Mouse (Mus musculus): ENCODE results near the gene Rpl27. TPM values are rescaled to one million over a fixed set of nuclear protein-coding genes. Genes with fewer than 3 reads are reported as not detected.

Rpl27 gene
- polyA plus RNA-seq, 1 experiment from 2014 or later: 579 TPM

Small RNAs within 50 kb of the gene (microRNA-seq; reads per million reads assigned to microRNA genes)
- gene Mir6929 (ENCODE audit: borderline number of aligned reads): not detected

Other genes starting within 250 kb of the Rpl27 start
- 11.8 and 12.4 TPM in 2 replicates for gene Ezh1, start 215.8 kb upstream of the Rpl27 start, polyA plus RNA-seq (2014; fragmentation: Nextera tagmentation; extraction: Ambion mirVana)
- 62.4 and 64.2 TPM in 2 replicates for gene Ramp2, start 196.3 kb upstream of the Rpl27 start, polyA plus RNA-seq (2014; fragmentation: Nextera tagmentation; extraction: Ambion mirVana)
- gene Vps25, start 188.6 kb upstream of the Rpl27 start, polyA plus RNA-seq (2014; fragmentation: Nextera tagmentation; extraction: Ambion mirVana): 158 and 163 TPM in 2 replicates
- gene Wnk4, start 181.7 kb upstream of the Rpl27 start, polyA plus RNA-seq (2014; fragmentation: Nextera tagmentation; extraction: Ambion mirVana): 18.5 and 19.7 TPM in 2 replicates
- gene Cntd1, start 163.3 kb upstream of the Rpl27 start, polyA plus RNA-seq (2014; fragmentation: Nextera tagmentation; extraction: Ambion mirVana): 1.2 and 1.4 TPM in 2 replicates
- 190 and 197 TPM in 2 replicates for gene Coa3, start 163.2 kb upstream of the Rpl27 start, polyA plus RNA-seq (2014; fragmentation: Nextera tagmentation; extraction: Ambion mirVana)
- gene Becn1, start 140.0 kb upstream of the Rpl27 start, polyA plus RNA-seq (2014; fragmentation: Nextera tagmentation; extraction: Ambion mirVana): 134 and 148 TPM in 2 replicates
- gene Psme3, start 126.1 kb upstream of the Rpl27 start, polyA plus RNA-seq (2014; fragmentation: Nextera tagmentation; extraction: Ambion mirVana): 201 and 221 TPM in 2 replicates
- 2.9 and 3.2 TPM in 2 replicates for gene Aoc2, start 117.2 kb upstream of the Rpl27 start, polyA plus RNA-seq (2014; fragmentation: Nextera tagmentation; extraction: Ambion mirVana)
- 0.08 TPM in 1 of 2 replicates, not detected in the other for gene Aoc3, start 111.7 kb upstream of the Rpl27 start, polyA plus RNA-seq (2014; fragmentation: Nextera tagmentation; extraction: Ambion mirVana)
- not detected in 2 replicates for gene G6pc, start 74.7 kb upstream of the Rpl27 start, polyA plus RNA-seq (2014; fragmentation: Nextera tagmentation; extraction: Ambion mirVana)
- 92.3 and 94.0 TPM in 2 replicates for gene Aarsd1, start 24.7 kb upstream of the Rpl27 start, polyA plus RNA-seq (2014; fragmentation: Nextera tagmentation; extraction: Ambion mirVana)
- gene Gm27029, start 17.5 kb upstream of the Rpl27 start, polyA plus RNA-seq (2014; fragmentation: Nextera tagmentation; extraction: Ambion mirVana): 8.7 and 9.2 TPM in 2 replicates
- gene Rundc1, start 17.2 kb upstream of the Rpl27 start, polyA plus RNA-seq (2014; fragmentation: Nextera tagmentation; extraction: Ambion mirVana): 12.6 and 13.4 TPM in 2 replicates
- 3.2 and 5.0 TPM in 2 replicates for gene Ptges3l, start 17.0 kb upstream of the Rpl27 start, polyA plus RNA-seq (2014; fragmentation: Nextera tagmentation; extraction: Ambion mirVana)
- gene Ifi35, start 6.1 kb downstream of the Rpl27 start, polyA plus RNA-seq (2014; fragmentation: Nextera tagmentation; extraction: Ambion mirVana): 31.2 and 34.6 TPM in 2 replicates
- gene Rnd2, start 22.7 kb downstream of the Rpl27 start, polyA plus RNA-seq (2014; fragmentation: Nextera tagmentation; extraction: Ambion mirVana): 3.7 and 5.4 TPM in 2 replicates
- gene Vat1, start 23.9 kb downstream of the Rpl27 start, polyA plus RNA-seq (2014; fragmentation: Nextera tagmentation; extraction: Ambion mirVana): 16.8 and 19.5 TPM in 2 replicates
- gene Brca1, start 109.7 kb downstream of the Rpl27 start, polyA plus RNA-seq (2014; fragmentation: Nextera tagmentation; extraction: Ambion mirVana): 19.6 and 22.1 TPM in 2 replicates
- gene Nbr1, start 109.9 kb downstream of the Rpl27 start, polyA plus RNA-seq (2014; fragmentation: Nextera tagmentation; extraction: Ambion mirVana): 52.7 and 55.7 TPM in 2 replicates
- gene Tmem106a, start 139.9 kb downstream of the Rpl27 start, polyA plus RNA-seq (2014; fragmentation: Nextera tagmentation; extraction: Ambion mirVana): 6.2 and 6.8 TPM in 2 replicates
- not detected in 2 replicates for gene Gm11634, start 157.0 kb downstream of the Rpl27 start, polyA plus RNA-seq (2014; fragmentation: Nextera tagmentation; extraction: Ambion mirVana)
- gene Rdm1, start 184.9 kb downstream of the Rpl27 start, polyA plus RNA-seq (2014; fragmentation: Nextera tagmentation; extraction: Ambion mirVana): 13.8 and 15.3 TPM in 2 replicates
- 3.6 and 3.9 TPM in 2 replicates for gene Arl4d, start 223.2 kb downstream of the Rpl27 start, polyA plus RNA-seq (2014; fragmentation: Nextera tagmentation; extraction: Ambion mirVana)

Measured in liver, embryonic 11.5 days (tissue).